ENCODE assay signal across 9 mouse cellular contexts in the genomic region with DNA sequence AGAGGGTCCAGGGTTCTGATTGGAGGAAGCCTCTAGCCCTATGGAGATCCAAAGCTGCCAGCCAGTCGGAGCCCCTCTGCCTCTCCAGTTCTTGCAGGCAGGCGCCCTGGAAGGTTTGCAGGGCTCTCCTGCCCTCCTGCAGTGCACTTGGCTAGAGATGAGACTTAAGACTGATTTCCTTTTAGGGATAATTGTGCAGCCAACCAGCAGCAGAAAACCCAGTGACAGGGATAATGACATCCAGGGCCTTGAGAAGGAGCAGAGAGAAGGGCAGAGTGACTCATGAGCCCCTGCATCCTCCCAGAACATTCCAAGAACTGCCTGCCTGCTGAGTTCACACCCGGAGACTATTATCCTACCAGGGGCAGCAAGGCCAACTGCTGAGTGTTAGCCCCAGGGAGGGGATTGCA. TPM values are rescaled to one million over a fixed set of nuclear protein-coding genes. Genes with fewer than 3 reads are reported as not detected.
A peak's percentile ranks its signal among the peaks of the same experiment; 100 is the strongest.
DNase-seq lines count a peak whose midpoint lies in the region; ATAC-seq and TF ChIP-seq lines count a peak whose summit lies in the region.
"Had no signal": no experiment of that assay in that cellular context is flagged by ENCODE, and none has a peak within 500 bp of the region (broad histone marks: within the 10 kb centered on the region; RNA-seq: fewer than 3 reads in every experiment).

No protein-coding gene starts in this region.

- 6% methylated on average over 3 of the region's 3 CpGs for WGBS in heart, embryonic 11.5 days (ENCODE audit: insufficient replicate concordance)
- 17% methylated on average over 3 of the region's 3 CpGs for WGBS in limb, embryonic 15.5 days
- 28% methylated on average over 3 of the region's 3 CpGs for whole genome bisulfite sequencing in kidney, embryonic 14.5 days

- no peak overlapping the region for H3ac ChIP-seq in C2C12 (ENCODE audit: control insufficient read depth, insufficient read length, low read depth)

- intact Hi-C loops in heart, postnatal 10 days (cut with DNase I): no loop called here

- peaks cover 31% of the 10 kb centered on the region for H3K4me1 ChIP-seq in heart, embryonic 11.5 days (ENCODE audit: control insufficient read depth, insufficient read depth, low read length)
- peaks cover 28% of the 10 kb centered on the region for H3K4me1 ChIP-seq in brown adipose tissue, adult 24 weeks (ENCODE audit: control insufficient read depth, insufficient read depth, insufficient read length, low read length)
- H3K4me1 ChIP-seq in limb, embryonic 15.5 days: peaks cover 30% of the 10 kb centered on the region
- peaks cover 12% of the 10 kb centered on the region for H3K4me1 ChIP-seq in kidney, embryonic 14.5 days (ENCODE audit: control insufficient read depth, insufficient read depth, low read length)

- no peaks in the 10 kb centered on the region for H3K27me3 ChIP-seq in heart, embryonic 11.5 days (ENCODE audit: control insufficient read depth, insufficient read depth, low read length)
- H3K27me3 ChIP-seq in C2C12 (ENCODE audit: control insufficient read depth, insufficient read depth, insufficient read length): no peaks in the 10 kb centered on the region
- no peaks in the 10 kb centered on the region for H3K27me3 ChIP-seq in limb, embryonic 15.5 days
- no peaks in the 10 kb centered on the region for H3K27me3 ChIP-seq in kidney, embryonic 14.5 days (ENCODE audit: control insufficient read depth, insufficient read depth, low read length)

- no peak for TF ChIP-seq CTCF in C2C12 (IDR thresholded peaks at IDR 0.05; ENCODE audit: control insufficient read depth, insufficient read depth, insufficient read length)

- no peak overlapping the region for H3K4me3 ChIP-seq in heart, embryonic 11.5 days (ENCODE audit: low read depth, low read length)
- H3K4me3 ChIP-seq in C2C12 (ENCODE audit: insufficient read depth, poor library complexity, severe bottlenecking): no peak overlapping the region
- no peak overlapping the region for H3K4me3 ChIP-seq in brown adipose tissue, adult 24 weeks (ENCODE audit: insufficient read depth, low read depth, low read length)
- H3K4me3 ChIP-seq in limb, embryonic 15.5 days: no peak overlapping the region
- H3K4me3 ChIP-seq in kidney, embryonic 14.5 days (ENCODE audit: low read length): no peak overlapping the region

- peak overlapping the region; percentile 82 for H3K27ac ChIP-seq in heart, embryonic 11.5 days (ENCODE audit: low read depth, low read length)
- peak overlapping the region; percentile 10; the same call in 1 of the 2 replicates for H3K27ac ChIP-seq in brown adipose tissue, adult 24 weeks (replicated peaks; ENCODE audit: low read depth, low read length)
- H3K27ac ChIP-seq in limb, embryonic 15.5 days: peak overlapping the region; percentile 54
- H3K27ac ChIP-seq in kidney, embryonic 14.5 days (ENCODE audit: low read depth, low read length): no peak overlapping the region; the same call in 1 of the 2 replicates

- peaks cover 53% of the 10 kb centered on the region for H3K79me3 ChIP-seq in C2C12 (ENCODE audit: low read depth)

- no peak overlapping the region for H3K4me2 ChIP-seq in heart, embryonic 11.5 days
- no peak overlapping the region for H3K4me2 ChIP-seq in limb, embryonic 15.5 days
- no peak overlapping the region for H3K4me2 ChIP-seq in kidney, embryonic 14.5 days (replicated peaks; ENCODE audit: low read depth, low read length)

- no peak; the same call in 1 of the 2 replicates for ATAC-seq in heart, embryonic 11.5 days (replicated peaks; ENCODE audit: insufficient number of reproducible peaks, low FRiP score, low TSS enrichment)
- no peak for ATAC-seq in limb, embryonic 15.5 days (ENCODE audit: insufficient number of reproducible peaks, low FRiP score, low TSS enrichment, low read depth)
- no peak for ATAC-seq in megakaryocyte progenitor cell, adult 5-6 weeks (replicated peaks; ENCODE audit: poor library complexity)
- no peak for ATAC-seq in erythroid progenitor cell, adult 5-6 weeks (replicated peaks; ENCODE audit: low FRiP score, poor library complexity, severe bottlenecking)
- ATAC-seq in kidney, embryonic 14.5 days (ENCODE audit: low FRiP score, low TSS enrichment): no peak

- no peaks in the 10 kb centered on the region for H3K9me3 ChIP-seq in heart, embryonic 11.5 days (replicated peaks; ENCODE audit: control insufficient read depth, low read length)
- H3K9me3 ChIP-seq in limb, embryonic 15.5 days: no peaks in the 10 kb centered on the region
- no peaks in the 10 kb centered on the region for H3K9me3 ChIP-seq in kidney, embryonic 14.5 days (ENCODE audit: control insufficient read depth, low read length)

- H3K36me3 ChIP-seq in heart, embryonic 11.5 days (ENCODE audit: control insufficient read depth, insufficient read depth, low read length): no peaks in the 10 kb centered on the region
- peaks cover 5% of the 10 kb centered on the region for H3K36me3 ChIP-seq in C2C12 (ENCODE audit: control insufficient read depth, insufficient read depth)
- H3K36me3 ChIP-seq in limb, embryonic 15.5 days: no peaks in the 10 kb centered on the region
- H3K36me3 ChIP-seq in kidney, embryonic 14.5 days (ENCODE audit: control insufficient read depth, insufficient read depth, low read length): no peaks in the 10 kb centered on the region

- H3K9ac ChIP-seq in heart, embryonic 11.5 days (ENCODE audit: low read depth, low read length): 0 out of 2 replicates have a peak overlapping the region, but pooled peaks have one; percentile 43
- H3K9ac ChIP-seq in limb, embryonic 15.5 days: no peak overlapping the region
- no peak overlapping the region for H3K9ac ChIP-seq in kidney, embryonic 14.5 days (ENCODE audit: low read depth, low read length)

- peaks cover 81% of the 10 kb centered on the region for H3K79me2 ChIP-seq in C2C12 (ENCODE audit: control insufficient read depth, insufficient read depth)

- no peak for DNase-seq in heart, postnatal 10 days

TF ChIP-seq in C2C12, 6 proteins besides CTCF, POLR2A, EP300 and RAD21:
- TF ChIP-seq MYOG (IDR thresholded peaks at IDR 0.05; ENCODE audit: control insufficient read depth, extremely low read depth, insufficient read length) (no peak), FOSL1 (IDR thresholded peaks at IDR 0.05; ENCODE audit: insufficient read depth, low read length, poor library complexity, severe bottlenecking) (peak; percentile 54), CEBPB (IDR thresholded peaks at IDR 0.05; ENCODE audit: low read depth) (no peak), MYOD1 (IDR thresholded peaks at IDR 0.05; ENCODE audit: control insufficient read depth, insufficient read length, low read depth) (peak; percentile 42), USF1 (IDR thresholded peaks at IDR 0.05; ENCODE audit: low read depth) (no peak), MAX (IDR thresholded peaks at IDR 0.05) (peak; percentile 61)

RNA-seq across cellular contexts. Expression of a gene that starts 26.5 kb away (rescaled TPM):
- 83.3 and 93.3 TPM in 2 replicates for polyA plus RNA-seq in heart, embryonic 11.5 days (2014; fragmentation: Nextera tagmentation; extraction: Ambion mirVana)
- 10 to 100 TPM; 88.1 to 92.3 TPM for total RNA-seq in heart, postnatal 10 days (2021)
- polyA plus RNA-seq in C2C12 (2012; fragmentation: generic; extraction: Trizol): 126 TPM
- polyA plus RNA-seq in brown adipose tissue, adult 24 weeks (2012; ENCODE audit: insufficient read depth, insufficient read length, missing spikeins): 28.3 and 32.1 TPM in 2 replicates
- polyA plus RNA-seq in limb, embryonic 15.5 days (2015; fragmentation: Nextera tagmentation; extraction: Ambion mirVana): 89.9 and 95.9 TPM in 2 replicates
- not detected in 2 replicates for total RNA-seq in megakaryocyte progenitor cell, adult 5-6 weeks (2015)
- not detected in 2 replicates for total RNA-seq in megakaryocyte progenitor cell, adult 5-6 weeks (2017)
- total RNA-seq in erythroid progenitor cell, adult 5-6 weeks (2015; ENCODE audit: low replicate concordance): 0.84 TPM in 1 of 2 replicates, not detected in the other
- total RNA-seq in erythroid progenitor cell, adult 5-6 weeks (2017; ENCODE audit: low replicate concordance): not detected in 2 replicates
- polyA plus RNA-seq in kidney, embryonic 14.5 days (2014; fragmentation: Nextera tagmentation; extraction: Ambion mirVana): 53.4 and 92.8 TPM in 2 replicates
- total RNA-seq: MEL had no signal
